Mouse (Mus musculus): ENCODE data around the gene Fam13c.

Gene Fam13c

DNA sequence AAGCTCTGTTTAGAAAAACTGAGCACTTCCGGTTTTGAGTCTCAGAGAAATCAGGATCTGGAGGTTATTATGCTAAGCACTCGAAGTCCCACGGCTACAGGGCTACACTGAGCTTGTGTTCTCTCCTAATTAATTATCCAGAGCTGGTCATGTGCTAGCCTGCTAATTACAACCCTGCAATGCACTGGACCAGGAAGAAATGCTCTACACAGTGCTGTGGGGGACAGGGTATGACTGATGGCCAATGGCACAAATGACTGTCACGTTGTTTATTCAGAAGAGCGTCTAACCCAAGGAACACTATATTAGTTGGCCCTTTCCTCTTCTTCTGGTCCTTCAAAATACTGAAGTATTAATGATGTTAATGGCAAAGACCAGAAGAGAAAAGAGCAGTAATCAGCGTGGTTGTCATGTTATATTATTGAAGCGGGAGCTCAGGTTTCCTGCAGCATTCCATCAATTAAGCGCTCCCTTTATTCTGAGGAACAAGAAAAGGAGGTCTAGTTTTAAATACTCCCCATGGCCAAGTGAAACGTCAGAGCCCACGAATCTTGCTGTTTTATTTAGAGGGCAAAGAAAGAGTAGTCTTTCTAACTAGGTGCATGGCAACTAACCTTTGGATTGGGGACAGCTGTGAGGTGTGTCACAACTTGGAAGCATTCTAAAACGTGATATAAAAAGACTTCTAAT is 18.4 kb downstream of the Fam13c start:
- in situ Hi-C loops (cut with MboI, MseI): no loop called here

DNA sequence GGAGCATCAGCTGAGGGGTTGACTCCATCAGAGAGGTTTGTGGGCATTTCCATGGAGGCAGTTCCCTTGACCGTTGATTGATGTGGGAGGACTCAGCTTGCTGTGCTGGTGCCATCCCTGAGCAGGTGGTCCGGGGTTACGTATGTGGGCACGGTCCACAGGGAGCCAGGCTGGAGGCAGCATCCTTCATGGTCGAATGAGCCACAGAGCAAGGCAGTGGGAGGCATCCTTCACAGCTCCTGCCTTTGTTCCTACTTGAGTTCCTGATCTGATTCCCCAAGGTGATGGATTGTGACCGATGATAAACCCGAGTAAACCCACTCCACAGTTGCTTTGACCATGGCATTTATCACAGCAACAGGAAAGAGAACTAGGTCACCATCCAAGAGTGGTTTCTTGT is 25.4 kb downstream of the Fam13c start:
- in situ Hi-C loops (cut with MboI, MseI): no loop called here

DNA sequence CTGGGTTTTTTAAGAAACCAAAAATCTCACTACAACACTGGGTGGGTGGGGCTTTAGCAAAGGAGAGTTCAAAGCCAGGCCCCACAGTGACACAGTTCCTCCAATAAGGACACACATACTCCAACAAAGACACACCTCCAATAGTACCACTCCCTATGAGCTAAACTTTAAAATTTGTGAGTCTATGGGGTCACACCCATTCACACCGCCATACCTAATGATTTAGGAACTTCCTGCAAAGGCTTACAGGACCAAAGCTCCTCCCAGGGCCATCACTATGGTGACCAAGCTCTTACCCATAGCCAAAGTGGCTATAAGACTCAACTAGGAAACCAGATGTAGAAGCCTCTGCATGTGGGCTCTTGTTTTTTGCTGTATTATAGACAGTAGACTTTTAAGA is 30.6 kb downstream of the Fam13c start:
- in situ Hi-C loops (cut with MboI, MseI): no loop called here

DNA sequence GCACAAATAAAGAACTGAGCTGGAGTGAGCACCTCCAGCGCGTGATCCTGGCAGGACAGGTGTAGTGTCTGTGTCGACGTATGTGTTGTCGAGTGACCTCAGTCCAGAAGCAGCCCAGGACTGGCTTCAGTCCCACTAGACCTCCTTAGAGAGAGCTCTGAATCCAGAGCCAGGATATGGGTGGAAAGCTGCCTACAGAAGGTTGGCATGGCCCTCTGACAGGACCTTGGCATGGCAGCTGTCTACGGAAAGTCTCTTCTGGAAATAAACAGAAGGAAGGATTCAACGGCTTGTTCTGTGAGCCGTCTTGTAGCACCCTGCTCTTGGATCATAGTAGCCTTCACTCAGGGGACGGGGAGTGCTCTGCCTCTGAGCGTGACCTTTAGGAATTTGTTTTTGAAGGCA is 37.5 kb downstream of the Fam13c start:
- in situ Hi-C loops (cut with MboI, MseI): no loop called here

DNA sequence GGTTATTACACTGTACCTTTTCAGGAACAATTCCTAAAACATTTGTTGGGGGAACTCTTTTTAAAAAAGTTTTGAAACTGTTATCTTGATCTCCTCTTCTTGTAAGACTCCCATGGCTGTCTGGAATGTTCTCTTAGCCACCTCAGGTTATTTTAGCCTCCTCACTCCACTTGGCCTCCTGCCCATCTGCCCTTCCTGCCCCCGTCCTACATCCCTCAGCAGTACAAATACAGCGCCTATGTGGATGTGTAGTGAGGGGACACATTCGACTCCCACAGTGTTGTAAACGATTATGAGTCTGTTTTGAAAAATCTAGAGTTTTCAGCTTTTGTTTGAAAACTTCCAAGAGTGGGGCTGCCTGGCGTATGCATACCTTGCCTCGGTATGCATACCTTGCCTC is 43.5 kb downstream of the Fam13c start:
- in situ Hi-C loops (cut with MboI, MseI): no loop called here

DNA sequence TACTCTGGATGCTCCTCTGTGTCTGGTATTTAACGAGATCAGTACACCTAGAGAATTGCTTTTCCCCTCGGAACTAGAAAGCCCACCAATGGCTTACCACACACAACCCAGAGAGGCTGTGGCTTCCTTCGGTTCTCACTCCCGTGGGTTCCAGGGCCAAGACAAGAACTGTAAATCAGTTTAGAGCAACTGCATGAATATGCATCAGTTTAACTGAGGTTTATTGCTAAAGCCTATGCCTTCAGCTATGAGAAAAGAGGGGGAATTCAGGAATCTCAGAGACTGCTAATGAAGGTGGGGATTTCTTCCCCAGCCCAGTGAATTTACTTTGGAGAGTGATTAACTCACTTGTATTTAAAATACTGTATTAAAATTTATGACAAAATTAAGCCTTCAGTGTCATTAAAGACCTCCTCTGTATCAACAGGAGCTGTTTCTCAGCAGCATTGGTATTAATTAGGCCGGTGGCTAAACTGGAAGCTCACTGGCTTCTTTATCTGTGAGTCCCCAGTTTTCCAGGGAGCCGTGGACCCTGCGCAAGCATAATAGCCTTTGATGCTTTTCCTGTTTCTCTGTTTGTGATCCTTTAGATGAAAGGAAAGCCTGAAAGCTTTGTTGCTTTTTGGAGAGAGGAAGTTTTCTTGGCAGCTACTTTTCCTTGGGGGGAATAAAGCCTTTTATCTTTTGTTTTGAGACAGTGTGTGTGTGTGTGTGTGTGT is 44.4 kb downstream of the Fam13c start:
- in situ Hi-C loops (cut with MboI, MseI): no loop called here

DNA sequence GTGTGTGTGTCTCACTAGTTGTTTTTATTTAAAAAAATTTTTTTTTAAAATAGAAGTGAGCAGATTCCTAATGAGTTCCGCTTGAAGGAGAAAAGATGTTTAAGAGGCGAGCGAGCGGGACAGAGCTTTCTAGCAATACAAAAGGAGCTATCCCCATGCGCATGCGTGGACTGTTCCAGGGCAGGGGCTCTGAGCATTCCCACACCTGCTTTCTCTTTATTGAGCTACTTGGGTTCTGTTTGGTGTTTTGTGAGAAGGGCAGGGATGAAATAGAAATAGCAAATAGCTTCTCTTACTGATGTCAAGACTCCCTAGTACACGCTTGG is 45.0 kb downstream of the Fam13c start:
- in situ Hi-C loops (cut with MboI, MseI): no loop called here

DNA sequence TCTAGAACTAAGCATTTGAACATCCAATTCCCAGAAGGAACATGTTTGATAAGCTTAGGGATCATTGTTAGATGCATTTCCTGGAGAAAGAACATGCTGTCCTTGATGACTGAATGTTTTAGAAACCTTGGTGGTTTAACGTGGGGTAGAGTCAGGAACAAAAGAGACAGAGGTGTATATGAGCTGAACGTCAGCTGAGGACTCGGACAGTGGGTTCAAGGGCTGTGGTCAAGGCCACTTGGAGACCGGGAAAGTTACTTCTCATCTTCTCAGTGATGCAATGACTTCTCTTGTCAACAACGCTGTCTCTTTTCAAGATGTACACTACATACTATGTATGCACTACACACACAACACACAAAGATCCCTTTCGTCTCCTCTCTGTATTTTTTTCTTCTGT is 46.4 kb downstream of the Fam13c start:
- in situ Hi-C loops (cut with MboI, MseI): no loop called here

DNA sequence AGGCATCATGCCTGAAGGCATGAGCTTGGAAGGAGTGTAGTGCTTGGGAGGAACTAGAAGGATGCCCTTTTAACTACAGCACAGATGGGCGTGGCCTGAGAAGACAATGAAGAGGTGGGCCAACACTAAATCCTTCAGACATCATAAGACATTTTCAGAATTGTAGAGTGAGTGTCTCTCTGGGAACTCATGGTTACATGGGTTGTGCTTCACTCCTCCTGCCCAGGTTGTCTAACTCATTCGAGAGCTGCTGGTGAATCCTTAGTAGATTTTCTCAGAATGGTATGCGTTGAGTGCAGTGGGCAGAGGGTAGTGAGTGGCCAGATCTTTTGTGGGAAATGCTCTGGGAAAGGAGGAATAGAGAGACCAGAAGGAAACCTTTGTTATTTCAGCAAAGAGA is 53.6 kb downstream of the Fam13c start:
- in situ Hi-C loops (cut with MboI, MseI): no loop called here

DNA sequence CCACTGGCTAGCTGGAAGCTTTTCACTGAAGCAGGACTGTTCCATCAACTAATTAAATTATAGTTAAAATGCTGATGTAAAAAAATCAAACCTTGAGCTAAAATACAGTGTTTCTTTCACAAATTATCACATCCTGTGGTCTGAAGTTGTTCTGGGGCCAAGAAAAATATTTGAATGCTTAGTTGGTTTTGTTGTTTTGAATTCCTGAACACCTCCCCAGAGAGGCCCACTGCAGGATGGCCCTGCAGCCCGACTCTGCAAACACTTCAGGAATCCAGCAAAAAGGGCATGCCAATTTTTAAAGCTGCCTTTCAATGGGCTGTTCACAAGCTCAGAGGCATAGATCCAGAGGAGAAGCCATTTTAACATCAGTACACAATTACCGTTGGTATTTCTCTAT is 54.2 kb downstream of the Fam13c start:
- in situ Hi-C loops (cut with MboI, MseI): no loop called here

DNA sequence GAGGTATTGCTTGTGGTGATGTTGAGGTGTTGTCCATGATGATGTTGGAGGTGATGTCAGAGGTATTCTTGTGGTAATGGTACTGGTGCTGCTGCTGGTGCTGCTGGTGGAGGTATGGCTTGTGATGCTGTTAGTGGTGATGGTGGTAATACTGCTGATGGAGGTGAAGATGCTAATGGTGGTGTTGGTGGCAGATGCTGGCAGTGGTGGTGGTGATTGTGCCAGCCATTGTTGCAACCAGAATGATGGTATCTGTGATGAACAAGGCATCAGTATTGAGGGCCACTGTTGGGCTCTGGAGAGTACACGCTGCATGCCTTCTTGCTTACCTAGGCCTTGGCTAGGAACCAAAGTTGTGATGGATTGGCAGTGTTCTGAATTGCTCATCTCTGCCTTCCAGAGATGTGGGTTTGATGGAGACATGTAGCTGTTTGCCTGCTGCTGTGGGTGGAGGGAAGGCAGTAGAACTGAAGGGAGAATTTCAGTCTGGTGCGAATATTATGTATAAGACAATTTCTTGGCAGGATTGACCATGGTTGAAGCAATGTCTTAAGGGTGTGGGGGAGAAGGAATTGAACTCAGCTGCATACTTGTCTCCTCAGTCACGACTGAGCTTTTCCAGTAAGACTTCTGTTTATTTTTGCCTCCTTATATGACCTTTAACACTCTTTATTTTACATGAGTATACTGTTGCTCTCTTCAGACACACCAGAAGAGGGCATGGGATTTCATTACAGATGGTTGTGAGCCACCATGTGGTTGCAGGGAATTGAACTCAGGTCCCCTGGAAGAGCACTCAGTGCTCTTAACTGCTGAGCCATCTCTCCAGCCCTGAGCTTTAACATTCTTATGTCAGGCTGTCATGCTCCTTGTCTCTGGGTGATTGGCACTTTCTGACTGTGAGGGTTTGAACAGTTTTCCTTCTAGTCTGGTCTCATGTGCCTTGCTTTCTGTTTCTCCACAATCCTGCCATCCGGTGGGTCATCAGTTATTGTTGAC is 55.1 kb downstream of the Fam13c start:
- in situ Hi-C loops (cut with MboI, MseI): no loop called here

DNA sequence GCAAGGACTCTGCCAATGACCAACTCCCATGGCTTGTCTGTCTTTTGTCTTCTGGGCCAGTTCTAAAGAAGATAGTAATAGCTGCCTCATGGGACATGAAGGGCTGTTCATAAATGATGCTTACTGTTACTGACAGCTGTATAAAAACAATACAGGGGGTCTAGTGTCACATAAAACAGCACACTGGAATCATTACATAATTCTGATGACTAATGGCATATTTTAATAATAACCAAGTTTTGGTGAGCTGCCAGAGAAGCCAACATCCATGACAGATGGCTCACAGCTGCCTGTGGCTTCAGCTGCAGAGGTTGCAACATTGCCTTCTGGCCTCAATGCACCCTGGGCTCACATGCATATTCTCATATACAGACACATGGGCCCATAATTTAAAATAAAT is 56.7 kb downstream of the Fam13c start:
- in situ Hi-C loops (cut with MboI, MseI): no loop called here

DNA sequence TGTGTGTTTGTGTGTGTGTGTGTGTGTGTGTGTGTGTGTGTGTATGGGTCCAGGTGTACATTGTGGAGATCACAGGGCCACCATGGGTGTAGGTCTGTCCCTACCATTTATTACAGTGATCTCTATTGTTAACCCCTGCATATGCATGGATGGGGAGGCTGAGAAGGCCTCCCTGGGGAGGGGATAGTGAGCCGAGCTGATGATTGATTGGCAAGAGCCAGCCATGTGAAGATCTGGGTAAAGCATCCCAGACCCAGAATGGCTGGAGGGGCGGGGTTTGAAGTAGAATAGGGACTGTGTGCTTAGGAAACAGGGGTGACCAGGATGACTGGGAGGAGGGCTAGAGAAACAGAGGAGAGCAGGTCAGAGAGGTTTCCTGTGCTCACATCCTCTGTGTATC is 58.0 kb downstream of the Fam13c start:
- in situ Hi-C loops (cut with MboI, MseI): no loop called here

DNA sequence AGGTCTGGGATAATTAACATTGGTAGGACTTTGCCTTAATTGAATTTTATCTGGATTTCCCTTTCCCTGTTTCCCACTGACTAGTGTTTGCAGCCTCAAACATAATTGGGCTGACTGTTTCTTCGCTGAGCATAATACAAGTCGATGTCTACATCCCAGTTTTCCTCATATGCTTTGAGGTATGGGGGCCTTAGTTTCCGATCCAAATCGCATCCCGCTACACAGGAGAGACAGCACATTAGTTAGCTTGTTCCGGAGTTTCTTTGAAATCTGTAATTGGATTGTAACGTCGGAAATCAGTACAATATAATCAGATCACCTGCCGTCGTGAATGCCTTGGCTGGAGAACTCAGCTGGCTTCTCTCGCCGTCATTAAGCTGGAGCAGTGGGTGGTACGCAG is 59.0 kb downstream of the Fam13c start:
- in situ Hi-C loops (cut with MboI, MseI): no loop called here

DNA sequence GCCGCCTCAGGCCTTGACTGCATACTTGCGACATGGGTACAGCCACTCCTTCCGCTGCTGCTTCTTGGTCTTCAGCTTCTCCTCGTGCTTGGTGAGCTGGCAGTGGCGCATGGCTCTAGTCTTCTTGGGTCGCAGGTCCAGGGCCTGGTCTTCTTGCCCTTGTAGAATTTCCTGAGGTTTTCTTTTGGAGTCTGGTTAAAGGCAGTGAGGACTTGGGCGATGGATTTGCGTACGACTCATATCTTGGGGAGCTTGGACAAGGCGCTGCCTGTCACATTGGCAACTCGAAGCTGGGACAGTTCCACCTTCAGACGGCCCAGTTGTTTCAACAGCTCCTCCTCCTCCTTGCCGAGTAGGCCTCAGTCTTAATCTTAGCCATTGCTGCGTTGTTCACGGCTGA is 64.6 kb downstream of the Fam13c start:
- in situ Hi-C loops (cut with MboI, MseI): no loop called here

DNA sequence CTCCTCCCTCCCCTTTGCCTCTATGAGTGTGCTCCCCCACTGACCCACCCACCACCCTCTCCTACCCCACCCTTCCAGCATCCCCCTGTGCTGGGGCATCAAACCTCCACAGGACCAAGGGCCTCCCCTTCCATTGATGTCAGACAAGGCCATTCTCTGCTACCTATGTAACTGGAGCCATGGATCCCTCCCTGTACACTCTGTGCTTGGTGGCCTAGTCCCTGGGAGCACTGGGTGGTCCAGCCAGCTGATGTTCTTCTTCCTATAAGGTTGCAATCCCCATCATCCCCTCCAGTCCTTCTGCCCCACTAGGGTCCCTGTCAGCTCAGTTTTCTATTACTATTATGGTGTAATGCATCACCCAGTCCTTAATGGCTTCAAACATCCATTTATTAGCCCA is 65.1 kb downstream of the Fam13c start:
- in situ Hi-C loops (cut with MboI, MseI): no loop called here

DNA sequence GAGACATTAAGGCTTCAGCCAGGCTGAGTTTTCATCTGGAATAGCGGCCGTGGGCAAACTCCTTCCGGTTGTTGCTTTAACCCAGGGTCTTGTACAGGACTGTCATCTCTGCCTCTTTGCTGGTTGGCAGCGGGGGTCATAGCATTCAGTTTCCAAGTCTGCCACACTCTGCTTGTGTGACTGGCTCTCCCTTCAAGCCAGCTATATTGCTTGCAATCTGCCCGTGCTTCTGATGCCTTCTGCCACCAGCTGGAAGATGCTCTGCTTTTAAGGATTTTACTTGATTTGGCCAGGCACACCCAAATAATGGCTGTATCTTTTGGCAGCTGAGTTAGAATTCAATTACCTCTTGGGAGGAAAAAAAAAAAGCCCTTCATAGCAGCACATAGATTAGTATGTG is 65.6 kb downstream of the Fam13c start:
- in situ Hi-C loops (cut with MboI, MseI): no loop called here

DNA sequence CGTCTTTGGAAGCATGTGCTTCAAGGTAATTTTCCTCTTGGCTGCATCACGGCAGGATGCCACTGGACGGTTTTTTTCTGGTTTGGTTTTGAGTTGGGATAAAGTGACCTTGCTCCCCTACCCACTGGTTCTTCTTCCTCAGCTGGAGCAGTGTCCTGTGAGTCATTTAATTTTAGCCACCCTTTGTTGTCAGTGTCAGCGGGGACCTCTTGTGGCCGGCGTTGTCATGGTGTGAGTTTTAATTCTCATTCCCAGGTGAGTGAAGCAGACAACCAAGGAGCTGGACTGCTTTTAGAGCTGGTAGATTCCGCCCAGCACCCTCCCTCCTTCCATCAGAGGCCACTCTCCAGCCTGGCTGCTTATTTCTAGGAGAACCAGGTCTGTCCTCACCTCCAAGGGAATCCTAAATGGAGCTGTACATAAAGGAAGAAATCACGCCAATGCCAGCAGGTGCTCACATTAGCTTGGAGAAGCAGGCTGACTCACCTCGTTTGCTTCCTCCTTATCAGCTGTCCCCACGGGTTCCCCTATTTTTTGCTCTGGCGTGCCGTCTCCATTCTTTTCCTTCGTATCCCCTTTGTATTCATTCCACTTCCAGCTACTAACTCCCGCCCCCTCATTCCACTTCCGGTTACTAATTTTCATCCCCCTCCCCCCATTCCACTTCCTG is 66.4 kb downstream of the Fam13c start:
- in situ Hi-C loops (cut with MboI, MseI): no loop called here

DNA sequence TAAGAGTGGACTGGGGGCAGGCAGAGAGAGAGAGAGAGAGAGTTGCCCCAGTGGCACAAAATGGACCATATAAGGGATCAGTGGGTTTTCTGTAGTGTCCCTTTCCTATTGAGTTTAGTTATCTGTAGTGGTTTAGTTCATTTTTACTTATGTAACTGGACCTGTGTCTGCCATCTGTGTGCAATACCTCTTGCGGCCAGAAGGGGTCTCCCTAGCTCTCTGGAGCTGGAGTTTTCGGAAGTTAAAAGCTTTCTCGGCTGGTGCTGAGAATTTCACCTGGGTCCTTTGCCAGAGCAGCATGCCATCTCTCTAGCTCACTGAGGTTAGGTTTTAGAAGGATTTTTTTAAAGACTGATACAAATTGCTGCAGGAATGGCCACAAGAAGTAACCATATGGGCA is 67.6 kb downstream of the Fam13c start:
- in situ Hi-C loops (cut with MboI, MseI): no loop called here

DNA sequence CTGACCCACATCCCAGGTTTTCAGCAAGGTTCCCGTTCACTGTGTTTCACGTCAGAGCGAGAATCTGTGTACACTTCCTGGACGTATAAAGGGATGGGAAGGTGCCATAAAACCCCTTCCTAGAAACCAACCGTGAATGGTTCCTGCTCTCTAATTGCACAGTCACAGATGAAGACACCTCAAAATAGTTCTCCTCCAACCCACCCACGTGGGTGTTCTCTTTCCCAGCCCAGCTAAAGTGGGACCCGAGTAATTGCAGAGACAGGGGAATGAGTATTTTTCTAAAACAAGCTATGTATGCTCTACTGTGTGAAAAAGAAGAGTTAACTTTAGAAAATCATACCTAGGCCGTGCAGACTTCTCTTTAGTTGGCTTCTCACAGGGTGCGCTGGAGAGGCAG is 74.6 kb downstream of the Fam13c start:
- in situ Hi-C loops (cut with MboI, MseI): no loop called here

DNA sequence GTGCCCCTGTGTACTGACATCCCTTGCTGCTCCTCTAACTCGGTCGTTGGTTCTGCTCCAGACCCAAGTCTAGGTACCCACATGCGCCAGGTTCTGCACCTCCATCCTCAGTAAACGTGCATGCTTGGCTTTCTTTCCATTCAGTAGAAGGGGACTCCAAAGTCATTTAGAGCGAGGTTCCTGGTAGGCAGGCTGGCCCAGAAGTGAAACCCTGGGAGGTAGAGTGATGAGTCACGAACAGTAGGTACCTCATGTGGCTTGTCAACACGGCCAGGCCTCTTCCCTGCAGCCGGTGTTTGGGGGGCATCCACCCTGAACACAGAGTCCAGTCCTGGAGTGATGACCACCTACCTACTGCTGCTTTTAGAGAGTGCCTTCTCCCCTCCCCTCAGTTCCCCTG is 76.4 kb downstream of the Fam13c start:
- in situ Hi-C loops (cut with MboI, MseI): no loop called here

DNA sequence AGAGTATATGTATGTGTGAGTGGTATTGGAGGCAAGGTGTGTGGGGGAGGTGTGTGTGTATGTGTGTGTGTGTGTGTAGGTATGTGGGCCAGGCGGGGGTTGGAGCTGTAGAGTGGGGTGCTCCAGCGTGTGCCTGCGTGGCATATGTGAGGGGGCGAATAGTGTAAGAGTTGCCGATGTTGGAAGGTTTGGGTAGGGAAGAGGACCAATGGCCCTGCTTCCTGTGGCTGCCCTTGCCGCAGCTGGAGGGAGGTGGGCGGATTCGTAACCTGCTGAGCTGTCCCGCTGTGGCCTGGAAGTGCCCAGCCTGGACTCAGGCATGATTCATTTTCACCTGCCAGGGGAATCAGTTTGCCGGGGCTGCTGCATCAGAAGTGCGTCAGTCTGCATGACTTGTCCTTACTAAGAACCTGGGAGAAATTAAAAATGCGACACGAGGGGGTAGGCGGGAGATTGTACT is 79.4 kb downstream of the Fam13c start:
- in situ Hi-C loops (cut with MboI, MseI): no loop called here

All from T-helper 2 cell (primary cell).